Mouse (Mus musculus) adrenal gland, adult 18-20 months (tissue): Measurements from ENCODE around the gene Sertad4. TPM values are rescaled to one million over a fixed set of nuclear protein-coding genes. Genes with fewer than 3 reads are reported as not detected.

Experiments
- DNase-seq, 2 experiments: peaks; one replicate each; pipeline ENCODE4 v3.0.0; 2021 to 2022; ENCODE audit warnings: low spot score in 2 of 2
- total RNA-seq, 2 experiments: library from RNA; stranded (reverse); gene quantifications; 1 replicate in 1 of 2; 2 replicates in 1 of 2; pipeline ENCODE4 v1.2.3; 2021

Gene Sertad4
- total RNA-seq, 2 experiments from 2014 or later = 3.9 to 6.2 TPM

DNA sequence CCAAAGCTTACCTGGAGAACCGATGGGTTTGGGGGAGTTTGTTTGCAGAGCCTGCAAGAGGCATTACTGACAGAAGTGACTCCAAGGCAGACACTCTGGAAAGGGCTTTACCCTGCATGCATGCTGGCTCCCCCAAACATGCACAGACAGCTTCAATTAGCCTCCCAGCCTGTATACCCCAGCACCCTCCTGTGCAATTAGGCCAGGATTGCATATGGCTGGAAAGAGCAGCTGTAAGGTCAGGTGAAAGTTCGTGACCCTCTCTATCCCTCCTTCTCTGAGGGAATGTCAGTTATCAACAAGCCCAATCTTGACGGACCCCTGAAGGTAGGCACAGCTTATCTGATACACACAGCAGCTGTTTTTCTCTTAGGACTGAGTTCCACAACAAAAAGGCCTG lies 40.9 kb downstream of the Sertad4 start:
- DNase-seq = no peak

GRCm38 (mm10) chr1:192812758-192813157 lies 42.8 kb downstream of the Sertad4 start:
- DNase-seq = no peak

DNA sequence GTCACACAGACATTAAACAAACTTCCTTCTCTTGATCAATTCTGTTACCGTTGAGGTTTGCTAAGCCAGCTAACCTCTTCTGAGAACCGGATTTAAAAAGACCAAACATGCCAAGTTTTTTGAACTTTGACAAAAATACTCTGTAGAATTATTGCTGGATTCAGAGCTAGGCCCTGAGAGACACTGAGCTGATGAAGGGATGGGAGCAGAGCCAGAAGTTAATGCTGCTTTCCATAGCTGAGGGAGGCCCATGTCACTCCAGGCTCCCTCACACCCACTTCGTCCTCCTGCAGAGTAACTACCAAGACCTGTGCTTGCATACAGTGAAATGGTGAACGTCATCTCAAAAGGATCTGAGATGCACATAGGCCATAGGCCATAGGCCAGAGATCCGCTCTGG lies 43.3 kb downstream of the Sertad4 start:
- DNase-seq = no peak

DNA sequence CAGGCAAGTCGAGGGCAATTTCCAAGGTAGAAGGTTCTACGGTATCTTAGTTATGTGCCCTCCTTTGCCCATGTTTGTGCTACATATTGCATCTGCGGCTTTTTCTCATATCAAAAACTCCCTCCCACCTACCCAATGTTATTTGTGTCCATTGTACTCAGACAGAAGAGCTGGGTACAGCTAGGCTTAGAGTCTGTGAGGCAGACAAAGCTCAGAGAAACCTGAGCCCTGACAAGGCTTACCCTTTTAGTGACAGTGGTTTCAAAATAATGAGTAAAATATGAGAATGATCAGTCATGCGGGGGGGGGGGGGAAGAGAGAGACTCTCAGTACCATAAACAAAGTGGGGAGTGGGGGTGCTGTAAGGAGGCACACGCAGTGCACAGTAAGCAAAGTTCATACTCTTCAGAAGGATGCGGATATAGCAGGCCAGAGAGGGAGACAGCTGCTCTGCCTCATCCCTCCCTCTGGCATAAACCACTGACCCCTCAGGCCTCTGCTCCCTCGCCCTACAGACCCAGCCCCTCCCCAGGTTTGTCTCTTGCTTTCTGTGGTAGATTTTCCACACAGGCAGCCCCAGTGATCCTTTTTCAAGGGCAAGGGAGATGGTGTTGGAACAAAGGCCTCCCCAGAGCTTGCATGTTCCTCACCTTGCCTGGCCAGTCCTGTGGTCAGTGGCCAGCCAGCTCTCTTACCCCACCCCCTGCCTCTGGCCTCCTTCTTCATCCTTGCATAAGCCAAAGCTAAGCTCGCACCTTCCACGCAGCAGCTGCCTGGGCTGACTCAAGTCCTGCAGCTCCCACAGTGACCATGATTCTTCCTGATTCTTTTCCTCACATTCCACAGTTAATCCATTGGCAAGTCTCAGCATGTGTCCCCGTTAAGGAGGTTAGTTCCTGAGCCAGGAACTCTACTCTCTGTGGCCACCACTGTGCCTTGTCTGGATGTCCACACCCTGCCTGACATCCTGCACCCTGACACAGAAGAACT lies 49.1 kb downstream of the Sertad4 start:
- no peak for DNase-seq

DNA sequence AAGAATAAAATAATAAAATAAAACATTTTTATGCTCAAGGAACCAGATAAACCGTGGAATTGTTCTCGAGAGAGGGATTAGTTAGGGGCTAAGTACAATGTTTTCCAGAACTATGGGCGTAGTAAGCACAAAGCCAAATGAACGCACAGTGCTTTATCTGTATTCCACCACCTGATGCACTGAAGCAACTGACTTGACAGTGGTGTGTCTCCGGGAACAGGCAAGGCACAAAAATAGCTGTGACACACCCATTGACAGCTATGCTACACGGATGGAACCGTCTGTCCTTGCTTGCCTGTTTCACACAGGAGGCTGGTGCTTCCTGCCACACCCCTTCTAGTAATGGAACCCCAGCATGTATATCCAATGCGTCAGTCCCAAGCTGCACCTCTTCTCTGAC lies 55.2 kb downstream of the Sertad4 start:
- no peak for DNase-seq

- DNase-seq = no peak
Observed at GRCm38 (mm10) chr1:192799165-192799991, 56.2 kb downstream of the Sertad4 start.

DNA sequence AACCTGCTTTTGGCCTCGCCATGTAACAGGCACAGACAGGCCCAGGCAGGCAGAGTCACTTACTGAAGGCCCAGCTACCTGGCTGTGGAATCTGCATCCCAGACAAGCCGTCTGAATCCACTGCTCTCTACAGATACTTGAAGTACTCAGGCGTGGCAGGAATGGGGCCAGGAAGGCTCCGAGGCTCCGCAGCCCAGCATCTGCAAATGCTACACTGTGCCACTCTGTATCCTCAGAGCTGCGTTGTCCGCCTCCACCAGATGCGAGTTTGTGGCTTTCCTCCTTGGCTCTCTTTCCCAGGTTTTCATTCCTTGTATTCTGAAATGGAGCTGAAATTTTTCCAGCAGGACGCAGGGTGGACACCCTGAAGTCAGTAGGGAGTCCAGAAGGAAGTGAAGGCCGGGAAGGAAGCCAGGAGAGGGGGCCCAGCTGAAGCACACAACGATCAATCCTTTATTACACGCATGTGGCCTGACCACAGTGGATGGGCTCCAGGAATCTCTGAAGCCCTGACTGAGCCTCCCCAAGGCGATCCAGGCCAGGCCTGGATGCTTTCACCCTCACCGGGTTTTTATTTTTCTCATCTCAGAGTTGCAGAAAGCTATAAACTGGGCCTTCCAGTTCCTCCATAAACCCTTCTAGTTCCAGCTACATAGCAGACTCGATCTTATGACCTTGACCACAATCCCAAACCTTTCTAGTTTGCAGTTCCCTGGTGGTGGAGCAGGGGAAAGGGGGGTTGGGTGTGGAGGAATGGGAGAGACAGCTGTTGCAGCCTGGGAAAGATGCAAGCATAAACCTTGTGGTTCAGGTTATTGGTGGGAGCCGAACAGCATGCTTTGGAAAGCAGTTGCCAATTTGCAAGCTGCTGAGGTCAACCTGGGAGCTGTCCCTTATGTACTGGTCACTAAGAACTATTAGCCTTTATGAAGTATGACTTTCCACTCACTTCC lies 57.1 kb downstream of the Sertad4 start:
- DNase-seq = no peak

- no peak for DNase-seq
Observed at GRCm38 (mm10) chr1:192797011-192797274, 58.6 kb downstream of the Sertad4 start.

DNA sequence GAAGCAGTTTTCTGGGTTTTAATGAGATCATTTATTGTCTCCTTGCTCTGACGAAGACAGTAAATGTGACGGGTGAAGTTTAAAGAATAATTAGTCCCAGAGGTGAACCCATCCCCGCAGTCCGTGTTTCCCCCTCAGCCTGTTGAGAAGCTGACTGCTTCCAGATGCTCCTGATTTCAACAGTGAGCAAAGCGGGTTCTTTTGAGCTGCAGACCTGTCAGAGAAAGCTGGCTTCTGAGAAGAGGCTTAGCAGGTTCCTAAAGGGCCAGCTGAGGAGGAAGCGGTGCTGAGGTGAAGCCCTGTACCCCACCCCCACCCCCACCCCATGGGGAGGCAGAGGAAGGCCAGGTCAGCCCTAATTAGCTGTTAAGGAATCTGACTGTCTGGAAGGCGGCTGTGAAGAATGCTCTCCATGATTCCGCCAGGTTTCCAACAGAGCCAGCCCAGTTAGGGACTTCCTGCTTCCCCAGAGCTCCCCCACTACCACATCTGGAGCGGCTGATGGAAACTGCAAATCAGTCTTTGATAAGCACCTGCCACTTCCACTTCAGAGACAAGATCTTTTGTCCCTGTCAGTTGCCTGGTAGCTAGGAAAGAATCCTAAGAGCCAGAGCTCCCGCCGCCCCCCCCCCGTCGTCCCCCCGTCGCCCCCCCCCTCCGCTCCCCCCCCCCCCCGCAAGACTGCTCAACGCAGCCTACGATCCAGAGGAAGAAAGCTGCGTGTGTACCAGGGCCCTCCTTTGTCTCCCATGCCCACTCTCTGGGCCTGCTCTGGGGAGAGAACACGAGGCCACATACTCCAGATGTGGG lies 59.1 kb downstream of the Sertad4 start:
- no peak for DNase-seq

- DNase-seq = no peak
Observed at GRCm38 (mm10) chr1:192794957-192795745, 60.4 kb downstream of the Sertad4 start.

Other genes starting within 250 kb of the Sertad4 start
- gene Hhat, start 84.5 kb downstream of the Sertad4 start, total RNA-seq = 1 to 10 TPM; 2.7 to 4.8 TPM
- 1 to 10 TPM; 5.8 to 6.9 TPM for gene Syt14, start 180.0 kb upstream of the Sertad4 start, total RNA-seq